Mouse (Mus musculus) kidney, embryonic 16.5 days (tissue): Measurements from ENCODE around the gene Cdt1. TPM values are rescaled to one million over a fixed set of nuclear protein-coding genes. Genes with fewer than 3 reads are reported as not detected.

Source experiments
- ATAC-seq: fragments of 200-750 bp; cut with Nextera tagmentation; 2 replicates; pipeline ENCODE4 v1.8.0; 2017; ENCODE audit warnings: moderate TSS enrichment; ENCODE audit not compliant: low FRiP score, low TSS enrichment
- H3K27ac ChIP-seq: fragments of 300-500 bp; sonication (generic); 2 replicates; pipeline ENCODE4 v1.5.1; 2014; ENCODE audit warnings: low read length
- H3K27me3 ChIP-seq: fragments of 300-500 bp; sonication (generic); 2 replicates; pipeline ENCODE4 v1.6.1; 2014; ENCODE audit warnings: low read length, control low read depth, mixed read lengths; ENCODE audit not compliant: insufficient read depth
- H3K36me3 ChIP-seq: fragments of 300-500 bp; sonication (generic); 2 replicates; pipeline ENCODE4 v1.6.1; 2014; ENCODE audit warnings: low read length, control low read depth, mixed read lengths; ENCODE audit not compliant: insufficient read depth
- H3K4me1 ChIP-seq: fragments of 300-500 bp; sonication (generic); 2 replicates; pipeline ENCODE4 v1.6.1; 2014; ENCODE audit warnings: low read length, control low read depth, mixed read lengths; ENCODE audit not compliant: insufficient read depth
- H3K4me2 ChIP-seq: fragments of 300-500 bp; sonication (generic); replicated peaks from 2 replicates; pipeline ENCODE4 v1.6.1; 2014; ENCODE audit warnings: low read depth, low read length
- H3K4me3 ChIP-seq: fragments of 300-500 bp; sonication (generic); 2 replicates; pipeline ENCODE4 v1.5.1; 2014; ENCODE audit warnings: mild to moderate bottlenecking, low read length
- H3K9ac ChIP-seq: fragments of 300-500 bp; sonication (generic); replicated peaks from 2 replicates; pipeline ENCODE4 v1.6.1; 2014; ENCODE audit warnings: low read length
- H3K9me3 ChIP-seq: fragments of 300-500 bp; sonication (generic); 2 replicates; pipeline ENCODE4 v1.6.1; 2016; ENCODE audit warnings: low read length, control low read depth
- WGBS: fragments of 180-500 bp; shearing (Covaris S2); extraction: QIAGEN DNeasy Blood & Tissue Kit; methylation state at CpG from one replicate; pipeline ENCODE4 v1.1.7; 2014; 5-methylcytosine and 5-hydroxymethylcytosine counted together
- polyA plus RNA-seq: library from polyadenylated mRNA; unstranded; fragments of >200 nt; fragmentation: Nextera tagmentation; extraction: Ambion mirVana; gene quantifications from 2 replicates; pipeline ENCODE4 v1.2.1, GENCODE M21; 2015

The Cdt1 gene
- polyA plus RNA-seq: 43.0 and 49.0 TPM in 2 replicates

DNA sequence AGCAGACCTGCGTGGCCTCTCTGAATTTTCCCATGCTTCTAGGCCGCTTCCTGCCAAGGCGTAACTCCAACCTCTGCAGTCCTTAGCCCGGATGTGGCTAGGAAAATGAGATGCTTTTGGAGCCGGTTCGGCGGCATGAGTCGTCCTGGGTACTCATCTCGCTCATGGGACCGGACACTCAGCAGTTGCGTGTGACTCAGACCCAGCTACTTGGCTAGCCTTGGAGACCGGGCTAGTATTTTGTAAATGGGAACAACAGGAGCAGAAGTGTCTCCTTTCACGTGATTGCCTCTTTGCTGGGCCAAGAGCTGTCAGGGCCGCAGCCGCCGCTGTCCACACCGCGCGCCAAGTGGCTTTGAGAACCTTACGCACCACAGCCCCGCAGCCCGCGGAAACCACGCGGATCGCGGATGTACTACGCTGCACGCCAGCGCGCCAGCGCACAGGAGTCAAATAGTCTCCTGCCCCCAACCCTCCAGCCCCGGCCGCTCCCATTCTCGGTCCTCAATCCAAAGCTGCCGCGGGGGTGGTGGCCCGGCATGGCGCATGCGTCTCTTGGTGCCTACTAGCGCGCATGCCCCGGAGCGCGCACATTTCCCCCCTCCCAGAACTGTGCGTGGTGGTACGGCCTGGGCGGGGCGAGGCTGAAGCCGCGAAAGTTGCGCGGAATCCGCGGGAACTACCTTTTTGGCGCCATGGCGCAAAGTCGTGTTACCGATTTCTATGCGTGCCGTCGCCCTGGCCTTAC is at the start of gene Cdt1:
Gene Cdt1 (plus strand): TSS at position 655 of the 748 bp plus-strand sequence.
- Histone ChIP-seq H3K4me3 (peak within 1 kb of the TSS; percentile 86), H3K27me3 (no peaks in the 10 kb centered on the region), H3K9me3 (no peaks in the 10 kb centered on the region), H3K27ac (peak within 1 kb of the TSS; percentile 94), H3K4me1 (peaks cover 23% of the 10 kb centered on the region), H3K9ac (peak within 1 kb of the TSS; percentile 93), H3K4me2 (peak within 1 kb of the TSS; percentile 73), H3K36me3 (peaks cover 31% of the 10 kb centered on the region)
- under 1% methylated on average over 62 of the region's 62 CpGs for WGBS
- peak; percentile 95 for ATAC-seq

DNA sequence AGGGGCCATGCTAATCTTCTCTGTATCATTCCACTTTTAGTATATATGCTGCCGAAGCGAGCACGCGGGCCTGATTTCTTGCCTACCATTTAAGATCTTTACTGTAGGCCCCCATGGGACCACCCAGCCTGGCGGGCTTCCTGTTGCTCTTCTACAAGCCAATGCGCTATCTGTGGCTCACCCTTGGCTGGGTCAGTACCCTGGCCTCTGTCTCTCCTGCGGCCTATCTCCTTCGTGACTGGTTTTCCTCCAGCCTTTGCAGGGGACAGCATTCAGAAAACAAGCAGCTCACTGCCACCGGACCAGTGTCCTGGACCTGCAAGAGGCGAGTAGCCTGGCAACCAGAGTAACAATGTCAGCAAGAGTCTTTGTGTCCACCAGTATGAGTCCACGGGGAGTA is 47.2 kb upstream of the Cdt1 start:
- 83% methylated on average over 11 of the region's 11 CpGs for WGBS
- H3K4me1 ChIP-seq: peaks cover 62% of the 10 kb centered on the region

DNA sequence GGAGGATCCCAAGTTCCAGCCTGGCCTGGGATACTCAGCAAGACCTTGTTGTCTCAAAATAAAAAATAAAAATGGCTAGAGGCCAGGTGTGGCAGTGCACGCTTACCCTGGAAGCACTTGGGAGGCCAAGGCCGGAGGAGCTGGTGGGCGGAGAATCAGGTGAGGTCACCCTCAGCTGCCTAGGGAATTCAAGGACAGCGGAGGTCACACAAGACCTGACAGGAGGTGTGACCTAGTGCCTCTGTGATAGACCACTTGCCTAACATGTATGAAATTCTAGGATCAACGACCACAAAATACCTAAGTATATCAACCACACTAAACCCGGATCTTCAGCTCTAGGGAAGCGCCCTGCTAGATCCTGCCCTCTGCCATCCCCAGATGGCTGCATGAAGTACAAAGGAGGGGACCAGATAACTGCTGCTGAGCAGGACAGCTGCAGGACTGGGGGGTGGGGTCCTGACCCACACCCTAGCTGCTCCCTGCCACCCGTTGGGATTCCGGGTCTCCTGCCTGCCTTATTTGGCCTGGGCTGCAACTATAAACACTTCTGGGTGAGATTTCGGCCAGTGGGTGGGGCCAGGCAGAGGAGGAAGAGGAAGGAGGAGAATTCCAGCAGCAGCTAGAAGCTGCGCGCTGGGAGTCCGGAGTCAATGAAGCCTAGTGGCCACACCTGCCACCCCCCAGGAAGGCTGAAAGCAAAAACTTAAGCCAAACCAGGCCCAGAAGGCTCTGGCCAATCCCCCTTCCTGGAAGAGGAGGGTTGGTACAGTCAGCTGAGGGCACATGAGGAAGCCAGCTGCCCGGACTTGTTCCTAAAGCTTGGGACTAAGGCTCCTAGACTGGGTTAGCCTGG is 44.8 kb upstream of the Cdt1 start:
- peak overlapping the region; percentile 37 for H3K9ac ChIP-seq
- H3K27ac ChIP-seq: peak overlapping the region; percentile 87
- no peaks in the 10 kb centered on the region for H3K36me3 ChIP-seq
- no peaks in the 10 kb centered on the region for H3K27me3 ChIP-seq
- ATAC-seq: peak; percentile 37; the same call in 1 of the 2 replicates
- WGBS: 41% methylated on average over 14 of the region's 14 CpGs
- no peaks in the 10 kb centered on the region for H3K9me3 ChIP-seq
- H3K4me2 ChIP-seq: peak overlapping the region; percentile 31
- H3K4me1 ChIP-seq: peaks cover 70% of the 10 kb centered on the region
- H3K4me3 ChIP-seq: no peak overlapping the region

More for the DNA sequence above, 47.2 kb upstream of the Cdt1 start:
- H3K27ac ChIP-seq: peak overlapping the region; percentile 67
- H3K9me3 ChIP-seq: no peaks in the 10 kb centered on the region
- H3K9ac ChIP-seq: 0 out of 2 replicates have a peak overlapping the region, but pooled peaks have one; percentile 3
- no peak overlapping the region for H3K4me2 ChIP-seq
- H3K4me3 ChIP-seq: no peak overlapping the region
- no peaks in the 10 kb centered on the region for H3K27me3 ChIP-seq
- no peak for ATAC-seq
- no peaks in the 10 kb centered on the region for H3K36me3 ChIP-seq

DNA sequence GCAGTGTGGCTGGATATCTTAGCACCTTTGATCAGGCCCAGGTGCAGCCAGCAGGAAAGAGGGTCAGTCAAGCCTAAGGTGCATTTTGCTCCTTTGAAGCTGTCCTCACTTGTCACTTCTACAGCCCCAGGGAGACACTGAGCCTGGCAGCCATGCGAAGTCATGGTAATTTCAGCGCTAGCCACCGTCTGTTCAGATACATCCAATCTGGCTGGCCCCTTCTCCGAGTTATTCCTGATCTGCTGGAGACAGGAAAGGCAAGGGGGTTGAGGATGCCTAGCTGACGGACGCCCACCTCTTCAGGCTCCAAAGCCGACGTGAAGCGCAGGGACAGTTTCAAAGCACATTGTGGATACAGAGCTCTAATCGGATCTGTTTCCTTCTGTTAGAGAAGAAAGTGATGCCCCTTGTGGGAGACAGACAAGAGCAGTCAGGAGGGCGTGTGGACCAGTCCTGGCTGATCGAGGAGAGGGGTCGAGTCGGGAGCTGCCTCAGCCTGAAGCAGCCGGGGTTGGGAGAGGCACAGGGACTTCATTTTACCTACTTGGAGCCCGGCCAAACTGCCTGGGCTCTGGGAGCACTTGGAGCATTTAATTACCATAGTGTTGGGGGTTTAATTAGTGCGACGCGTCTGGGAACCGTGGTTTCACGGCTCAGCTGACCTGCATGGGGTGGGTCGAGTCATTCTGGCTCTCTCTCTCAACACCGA is 44.0 kb upstream of the Cdt1 start:
- Histone ChIP-seq H3K27me3 (no peaks in the 10 kb centered on the region), H3K9me3 (no peaks in the 10 kb centered on the region), H3K4me2 (peak overlapping the region; percentile 31), H3K9ac (peak overlapping the region; percentile 32), H3K36me3 (no peaks in the 10 kb centered on the region), H3K4me1 (peaks cover 63% of the 10 kb centered on the region), H3K27ac (peak overlapping the region; percentile 87), H3K4me3 (no peak overlapping the region)
- ATAC-seq: peak; percentile 20; the same call in 1 of the 2 replicates
- 7% methylated on average over 23 of the region's 23 CpGs for WGBS

DNA sequence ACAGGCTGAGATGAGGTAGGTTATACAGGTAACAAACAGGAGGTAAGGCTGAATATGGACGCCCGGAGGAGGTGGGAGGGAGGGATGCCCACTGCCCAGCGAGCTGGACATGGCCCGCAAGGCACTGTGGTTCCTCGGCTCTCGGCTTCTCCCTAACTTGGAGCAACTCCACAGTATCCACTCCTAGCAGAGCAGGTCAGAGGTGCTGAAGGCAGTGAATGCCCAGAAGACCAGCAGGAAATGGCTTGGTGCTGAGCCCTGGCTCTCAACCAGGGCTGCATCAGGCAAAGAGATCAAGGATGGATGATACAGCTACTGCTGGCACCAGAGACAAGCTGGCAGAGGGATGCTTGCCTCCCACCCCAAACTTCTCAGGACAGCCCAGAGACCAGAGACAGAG is 43.3 kb upstream of the Cdt1 start:
- Histone ChIP-seq H3K27ac (peak overlapping the region; percentile 87), H3K36me3 (no peaks in the 10 kb centered on the region), H3K9me3 (no peaks in the 10 kb centered on the region), H3K4me2 (peak overlapping the region; percentile 31; the same call in 1 of the 2 replicates), H3K27me3 (no peaks in the 10 kb centered on the region), H3K4me3 (no peak overlapping the region), H3K4me1 (peaks cover 61% of the 10 kb centered on the region), H3K9ac (no peak overlapping the region; the same call in 1 of the 2 replicates)
- ATAC-seq: no peak
- 48% methylated on average over 6 of the region's 6 CpGs for WGBS

DNA sequence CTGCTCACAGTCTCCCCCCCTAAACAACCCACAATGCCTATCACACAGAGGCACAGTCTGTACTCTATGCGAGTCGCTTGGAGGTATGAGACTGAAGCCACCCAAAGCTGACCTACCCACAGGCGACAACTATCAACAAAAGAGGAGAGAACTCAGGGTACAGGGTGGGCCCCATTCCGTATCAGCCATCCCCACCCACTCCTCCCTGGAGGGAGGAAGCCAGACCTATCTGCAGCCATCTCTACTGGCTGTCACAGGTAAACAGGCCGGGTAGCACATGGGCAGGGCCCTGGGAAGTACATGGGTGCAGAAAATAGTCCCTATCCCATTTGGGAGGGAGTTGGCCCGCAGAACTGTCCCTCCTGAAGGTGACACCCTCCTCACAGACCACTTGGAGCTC is 42.8 kb upstream of the Cdt1 start:
- H3K36me3 ChIP-seq: no peaks in the 10 kb centered on the region
- H3K9ac ChIP-seq: no peak overlapping the region
- peaks cover 61% of the 10 kb centered on the region for H3K4me1 ChIP-seq
- no peaks in the 10 kb centered on the region for H3K27me3 ChIP-seq
- no peak overlapping the region for H3K4me2 ChIP-seq
- H3K9me3 ChIP-seq: no peaks in the 10 kb centered on the region
- WGBS: 75% methylated on average over 6 of the region's 6 CpGs
- no peak for ATAC-seq
- H3K27ac ChIP-seq: peak overlapping the region; percentile 87; the same call in 1 of the 2 replicates
- no peak overlapping the region for H3K4me3 ChIP-seq

DNA sequence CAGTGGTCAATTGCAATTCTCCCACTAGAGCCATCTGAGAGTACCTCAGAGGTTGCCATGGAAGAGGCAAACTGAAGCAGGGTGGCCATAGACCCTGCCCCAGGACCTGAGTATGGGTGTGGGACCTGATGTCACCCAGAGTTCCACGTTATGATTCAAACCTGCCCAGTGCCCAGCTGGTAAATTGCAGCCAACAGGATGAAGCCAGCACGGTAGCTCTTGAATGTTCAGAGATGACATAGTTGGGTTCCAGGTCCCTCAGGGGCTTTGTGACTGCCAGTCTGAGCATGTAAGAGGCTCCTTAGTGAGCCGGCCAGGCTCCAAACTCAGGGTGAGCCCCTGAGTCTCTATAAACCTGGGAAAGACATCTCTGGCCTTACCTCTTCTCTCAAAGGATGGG is 41.7 kb upstream of the Cdt1 start:
- no peak overlapping the region for H3K4me3 ChIP-seq
- peak overlapping the region; percentile 33; the same call in 1 of the 2 replicates for H3K9ac ChIP-seq
- 71% methylated on average over 3 of the region's 3 CpGs for WGBS
- H3K27me3 ChIP-seq: no peaks in the 10 kb centered on the region
- no peaks in the 10 kb centered on the region for H3K36me3 ChIP-seq
- peaks cover 53% of the 10 kb centered on the region for H3K4me1 ChIP-seq
- H3K4me2 ChIP-seq: no peak overlapping the region
- ATAC-seq: no peak
- peak overlapping the region; percentile 87 for H3K27ac ChIP-seq
- H3K9me3 ChIP-seq: no peaks in the 10 kb centered on the region

DNA sequence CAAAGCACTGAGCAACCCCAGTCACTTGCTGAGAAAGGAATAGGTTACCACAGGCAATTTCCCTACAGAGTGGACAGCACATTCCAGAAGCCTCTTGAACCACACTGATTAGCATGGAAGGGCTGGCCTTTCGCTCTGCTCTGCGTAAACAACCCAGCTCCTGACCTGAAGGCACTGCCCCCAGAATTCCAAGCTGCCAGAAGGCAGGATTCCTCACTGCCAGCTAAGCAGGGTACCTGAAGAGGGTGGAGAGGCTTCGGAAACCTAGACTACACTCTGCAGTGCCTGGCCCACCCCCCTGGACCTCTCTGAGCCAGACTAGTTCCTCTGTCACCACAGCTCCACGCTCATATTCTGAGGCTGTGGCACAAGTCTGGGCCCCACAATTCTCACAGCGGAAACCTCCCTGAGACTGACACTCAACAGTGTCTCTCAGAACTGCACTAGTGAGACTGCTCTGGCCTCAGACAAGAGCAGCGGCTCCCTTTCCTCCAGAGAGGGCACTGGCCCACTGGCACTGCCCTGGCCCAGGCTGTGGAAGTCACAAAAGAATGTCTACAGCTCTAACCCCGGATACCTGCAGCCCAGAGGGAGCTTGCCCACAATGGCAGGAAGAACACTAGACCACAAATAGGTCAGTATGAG is 41.2 kb upstream of the Cdt1 start:
- Histone ChIP-seq H3K9me3 (no peaks in the 10 kb centered on the region), H3K27me3 (no peaks in the 10 kb centered on the region), H3K4me2 (no peak overlapping the region), H3K27ac (peak overlapping the region; percentile 87), H3K36me3 (no peaks in the 10 kb centered on the region), H3K4me1 (peaks cover 57% of the 10 kb centered on the region), H3K9ac (peak overlapping the region; percentile 33), H3K4me3 (no peak overlapping the region)
- ATAC-seq: peak; percentile 54
- 48% methylated on average over 7 of the region's 7 CpGs for WGBS

DNA sequence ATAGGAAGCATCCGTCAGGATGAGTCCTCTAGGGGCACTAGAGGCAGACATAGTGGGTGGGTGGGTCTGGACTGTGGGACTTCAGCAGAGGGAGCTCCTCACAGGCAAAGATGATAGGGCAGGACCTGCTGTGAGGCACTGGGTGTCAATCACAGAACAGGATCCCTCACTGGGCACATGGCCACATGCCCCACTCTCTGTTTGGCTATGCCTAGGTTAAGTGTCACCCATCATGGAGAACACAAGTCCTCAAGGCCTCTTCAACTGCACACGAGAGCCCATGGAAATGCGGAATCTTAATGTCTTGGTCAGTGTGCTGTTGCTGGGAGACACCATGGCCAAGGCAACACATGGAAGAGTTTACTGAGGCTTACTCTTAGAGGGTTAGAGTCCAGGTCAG is 39.9 kb upstream of the Cdt1 start:
- peaks cover 55% of the 10 kb centered on the region for H3K4me1 ChIP-seq
- 95% methylated on average over 3 of the region's 3 CpGs for WGBS
- H3K27ac ChIP-seq: no peak overlapping the region
- no peak overlapping the region for H3K4me3 ChIP-seq
- H3K9me3 ChIP-seq: no peaks in the 10 kb centered on the region
- H3K36me3 ChIP-seq: no peaks in the 10 kb centered on the region
- H3K27me3 ChIP-seq: no peaks in the 10 kb centered on the region
- no peak overlapping the region for H3K4me2 ChIP-seq
- H3K9ac ChIP-seq: no peak overlapping the region
- no peak for ATAC-seq
